Mouse (Mus musculus) cerebral cortex, adult 2 months (tissue): ENCODE data around the gene Map4k5.

Experiments
- WGBS: fragments of 180-500 bp; shearing (Covaris S2); methylation state at CpG from one replicate; pipeline ENCODE4 v1.1.7; 2018; 5-methylcytosine and 5-hydroxymethylcytosine counted together

Gene Map4k5

DNA sequence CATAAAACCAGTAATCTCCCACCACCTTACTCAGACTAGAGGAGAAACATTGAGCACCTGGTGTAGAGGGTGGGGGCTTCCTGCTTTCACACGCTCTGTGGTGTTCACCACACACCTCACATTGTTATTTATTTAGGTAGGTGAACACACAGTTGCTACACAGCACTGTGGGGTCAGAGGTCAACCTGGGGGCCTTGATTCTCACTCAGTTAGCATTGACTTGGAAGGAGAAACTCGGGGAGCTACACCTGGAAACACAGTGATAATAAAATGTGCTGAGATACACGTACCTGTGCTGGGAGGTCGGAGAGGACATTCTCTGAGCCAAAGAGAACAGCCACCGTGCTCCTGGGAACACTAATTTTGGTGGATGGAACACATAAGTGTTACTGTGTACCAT is 104.6 kb downstream of the Map4k5 start:
- 92% methylated on average over 5 of the region's 5 CpGs for WGBS

DNA sequence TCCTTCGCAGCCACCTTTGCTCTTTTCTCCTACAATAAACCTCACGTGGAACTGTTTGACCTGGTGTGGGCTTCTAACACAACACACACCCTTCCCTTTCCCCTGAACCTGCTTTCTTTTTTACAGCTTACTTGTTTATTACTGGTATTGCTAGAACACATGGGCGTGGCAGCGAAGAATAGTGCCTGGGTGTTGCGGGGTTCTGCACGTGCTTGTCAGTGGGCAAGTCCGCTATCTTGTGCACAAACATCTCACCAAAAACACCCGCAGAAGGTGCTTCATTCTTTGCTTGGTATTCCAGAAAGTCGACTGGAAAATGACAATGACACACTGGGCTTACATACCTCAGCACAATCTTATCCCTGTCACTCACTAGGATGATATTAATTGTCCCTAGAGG is 107.5 kb downstream of the Map4k5 start:
- WGBS: 91% methylated on average over 9 of the region's 9 CpGs

DNA sequence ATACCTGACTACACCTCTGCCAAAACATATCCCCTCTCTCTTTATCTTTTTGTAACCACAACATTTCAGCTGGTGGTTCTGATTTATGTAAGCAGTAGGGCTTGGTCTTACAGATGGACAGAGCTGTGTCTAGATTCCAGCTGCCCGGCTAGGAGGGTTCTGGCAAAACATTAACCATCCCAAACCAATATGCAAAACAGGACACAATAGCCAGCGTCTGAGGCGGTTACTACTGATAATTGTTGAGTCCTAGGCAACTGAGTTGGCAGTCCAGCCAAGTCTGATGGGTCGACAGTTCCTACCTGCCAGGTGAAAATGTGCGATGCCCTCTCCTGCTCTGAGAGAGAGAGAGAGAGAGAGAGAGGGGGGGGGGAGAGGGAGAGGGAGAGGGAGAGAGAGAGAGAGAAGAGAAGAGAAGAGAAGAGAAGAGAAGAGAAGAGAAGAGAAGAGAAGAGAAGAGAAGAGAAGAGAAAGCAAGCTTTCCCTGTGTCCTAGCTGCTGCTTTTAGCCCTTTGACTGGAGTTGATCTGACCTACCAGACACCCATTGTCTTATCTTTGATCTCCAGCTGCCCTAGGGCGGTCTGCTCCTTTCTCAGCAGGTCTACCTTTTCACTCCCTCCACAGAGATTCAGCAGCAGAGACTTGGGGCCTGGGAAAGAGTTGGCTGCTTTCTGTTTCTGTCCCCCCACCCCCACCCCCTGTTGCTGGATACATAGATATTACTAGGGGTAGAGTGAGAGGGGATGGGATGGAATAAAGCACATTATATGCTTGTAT is 109.6 kb downstream of the Map4k5 start:
- WGBS: 88% methylated on average over 6 of the region's 6 CpGs

DNA sequence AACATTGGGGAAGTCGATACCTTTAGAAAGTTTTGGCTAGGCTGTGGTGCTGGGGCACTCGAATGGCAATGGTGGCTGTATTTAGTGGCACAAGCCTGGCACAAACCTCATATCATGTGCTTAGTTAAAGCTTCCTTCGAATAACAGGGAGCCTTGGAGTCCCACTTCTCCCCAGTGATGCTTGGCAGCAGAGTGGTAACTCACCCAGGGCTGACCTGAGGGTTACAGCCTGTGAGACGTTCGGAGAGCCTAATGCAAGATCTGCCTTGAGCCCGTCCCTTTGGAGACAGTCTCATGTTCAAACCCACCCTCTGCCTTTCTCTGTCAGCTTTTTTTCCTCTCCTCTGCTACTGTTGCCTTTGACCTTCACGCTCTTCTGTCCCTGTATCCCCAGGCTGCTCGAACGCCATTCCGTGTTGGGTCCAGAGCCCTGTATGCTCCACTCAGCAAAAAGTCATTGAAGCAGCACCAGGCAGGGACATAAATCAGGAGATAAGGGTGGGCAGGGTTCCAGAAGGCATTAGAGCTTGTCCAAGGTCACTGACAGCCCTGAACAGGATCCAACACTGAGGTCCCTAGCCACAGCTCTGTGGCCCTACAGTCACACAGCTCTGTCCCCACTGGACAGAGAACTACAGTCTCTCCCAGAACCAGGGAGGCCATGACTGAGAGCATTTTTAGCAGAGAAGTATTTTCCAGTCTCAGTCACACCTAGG is 110.9 kb downstream of the Map4k5 start:
- WGBS: 88% methylated on average over 10 of the region's 10 CpGs

DNA sequence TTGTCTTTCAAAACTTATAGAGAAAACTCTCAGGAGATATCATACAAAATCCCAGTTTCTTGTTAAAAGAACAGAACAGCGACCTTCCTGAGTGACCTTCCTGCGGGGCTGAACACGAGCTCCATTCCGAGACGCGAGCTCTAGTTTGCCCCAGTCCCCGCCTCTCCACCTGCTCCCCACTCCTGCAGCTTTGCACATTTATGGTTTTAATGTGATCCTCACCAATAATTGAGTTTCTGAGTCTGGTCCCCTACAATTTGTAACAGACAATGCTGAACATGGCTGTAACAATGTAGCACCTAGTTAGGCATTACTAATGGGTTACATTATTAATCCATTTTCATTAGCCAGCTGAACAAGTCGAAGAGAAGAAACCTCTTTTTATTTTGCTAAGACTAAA is 111.5 kb downstream of the Map4k5 start:
- 93% methylated on average over 8 of the region's 8 CpGs for WGBS

DNA sequence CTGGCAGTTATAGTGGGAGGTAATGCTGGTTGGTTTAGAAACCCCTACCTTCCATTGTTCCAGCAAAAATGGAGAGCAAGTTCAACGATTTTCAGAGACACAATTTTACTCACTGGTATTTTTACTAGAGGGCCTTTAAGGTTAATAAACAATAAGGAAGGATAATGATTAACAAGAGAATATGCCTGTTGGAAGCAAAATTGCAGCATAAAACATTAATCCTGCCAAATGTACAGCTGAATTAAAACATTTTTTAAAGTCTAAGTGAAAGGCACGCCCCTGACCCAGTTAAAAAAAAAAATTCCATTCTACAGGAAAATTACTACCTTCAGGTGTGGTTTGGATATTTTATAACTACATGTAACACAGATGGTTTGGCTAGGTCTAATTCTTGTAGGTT is 115.0 kb downstream of the Map4k5 start:
- WGBS: 80% methylated on average over 2 of the region's 2 CpGs

DNA sequence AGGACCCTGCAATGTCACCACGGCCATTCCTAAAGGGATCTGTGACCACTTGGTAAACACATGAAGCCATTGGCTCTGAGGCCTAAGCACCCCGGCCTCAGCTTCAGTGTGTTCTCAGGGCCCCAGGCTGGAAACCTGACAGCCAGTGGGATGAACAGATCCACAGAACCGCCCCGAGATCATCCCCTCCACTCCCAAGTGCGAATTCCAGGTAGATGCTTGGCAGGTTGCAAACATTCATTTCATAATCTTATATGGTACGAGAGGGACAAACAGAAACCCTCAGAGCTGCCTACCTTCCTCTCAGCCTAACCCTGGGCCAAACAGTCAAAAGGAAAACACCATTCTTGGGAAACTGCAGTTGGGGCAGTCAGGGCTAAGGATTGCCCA is 115.7 kb downstream of the Map4k5 start:
- WGBS: 95% methylated on average over 6 of the region's 6 CpGs

DNA sequence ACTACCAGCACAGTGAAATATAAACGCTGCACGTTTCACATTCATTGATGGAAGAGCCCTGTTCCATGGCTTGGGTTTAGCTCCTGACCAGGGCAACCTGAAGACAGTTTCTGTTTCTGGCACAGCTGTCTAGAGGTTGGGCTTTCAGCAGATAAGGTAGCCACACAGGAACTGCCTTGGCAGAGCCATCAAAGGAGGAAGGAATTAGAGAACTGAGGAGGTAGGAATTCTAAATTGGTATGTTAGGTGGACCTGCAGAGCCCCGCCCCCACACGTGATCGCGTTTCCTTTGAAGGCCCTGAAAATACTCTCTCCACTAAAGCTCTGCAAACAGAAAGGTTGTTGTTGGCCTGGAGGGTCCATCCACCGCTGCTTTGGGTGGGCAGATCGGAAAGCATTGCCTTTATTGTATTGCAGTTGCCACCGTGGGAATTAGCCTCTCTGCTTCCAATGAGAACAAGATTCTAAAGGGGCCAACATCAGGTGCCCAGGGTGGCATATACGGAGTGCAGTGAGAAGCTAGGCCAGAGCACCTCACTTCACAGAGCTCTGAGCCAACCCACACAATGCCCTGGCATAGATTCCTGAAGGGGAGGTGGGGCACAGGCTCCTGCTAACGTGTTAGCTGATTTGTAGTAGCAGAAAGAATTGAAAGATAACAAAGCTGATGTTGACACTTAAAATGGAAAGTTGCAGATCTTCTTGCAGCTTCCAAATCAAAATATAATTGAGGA is 116.2 kb downstream of the Map4k5 start:
- WGBS: 61% methylated on average over 11 of the region's 11 CpGs

DNA sequence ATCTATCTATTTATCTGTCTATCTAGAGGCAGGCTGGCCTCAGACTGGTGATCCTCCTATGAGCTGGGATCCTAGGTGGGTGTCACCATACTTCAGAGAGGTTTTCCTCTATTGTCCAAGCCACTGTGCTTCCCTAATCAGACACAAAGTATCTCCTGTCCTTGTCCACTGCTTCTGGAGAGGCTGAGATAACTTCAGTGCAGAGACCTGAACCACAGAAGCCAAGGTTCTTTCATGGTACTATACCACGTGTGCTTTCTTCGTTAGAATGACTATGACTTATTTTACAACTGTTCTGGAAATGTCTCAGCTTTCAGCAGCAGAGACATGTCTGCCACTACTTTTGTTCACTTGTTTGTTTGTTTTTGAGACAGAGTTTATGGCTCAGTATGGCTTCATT is 124.2 kb downstream of the Map4k5 start:
- WGBS: 77% methylated on average over 2 of the region's 2 CpGs

DNA sequence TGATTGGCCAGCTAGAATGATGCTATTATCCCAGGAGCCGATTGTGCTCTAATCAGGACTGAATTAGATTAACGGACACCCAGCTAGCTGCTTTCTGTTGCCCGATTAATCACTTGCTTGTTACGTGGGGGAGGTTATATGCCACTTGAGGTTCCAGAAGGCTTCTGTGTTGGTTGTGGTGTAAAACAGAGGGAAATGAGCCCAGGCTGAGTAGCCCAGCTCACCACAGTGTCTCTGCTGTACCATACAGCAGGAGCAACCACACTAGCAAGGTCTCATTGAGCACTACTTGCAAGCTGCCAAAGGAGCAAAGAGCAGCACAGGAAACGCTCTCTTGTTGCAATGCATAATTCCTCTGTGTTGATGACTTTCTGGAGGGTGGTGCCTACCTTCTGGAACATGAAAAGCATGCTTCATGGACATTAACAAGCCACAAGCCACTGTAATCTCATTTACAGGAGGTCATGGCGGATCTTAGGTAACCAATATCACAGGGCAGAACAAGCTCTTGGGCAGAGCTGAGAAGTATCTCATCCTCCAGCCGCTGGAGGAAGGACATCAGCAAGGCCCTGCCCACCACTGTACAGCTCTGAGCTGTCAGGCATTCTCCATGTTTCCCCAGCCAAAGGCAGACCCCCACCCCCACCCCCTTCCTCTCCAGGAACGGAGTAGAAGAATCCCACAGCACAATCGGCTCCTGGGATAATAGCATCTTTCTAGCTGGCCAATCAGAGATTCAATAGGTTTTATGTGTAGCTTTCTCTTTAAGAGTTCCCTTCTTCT is 125.3 kb downstream of the Map4k5 start:
- WGBS: 66% methylated on average over 9 of the region's 9 CpGs

DNA sequence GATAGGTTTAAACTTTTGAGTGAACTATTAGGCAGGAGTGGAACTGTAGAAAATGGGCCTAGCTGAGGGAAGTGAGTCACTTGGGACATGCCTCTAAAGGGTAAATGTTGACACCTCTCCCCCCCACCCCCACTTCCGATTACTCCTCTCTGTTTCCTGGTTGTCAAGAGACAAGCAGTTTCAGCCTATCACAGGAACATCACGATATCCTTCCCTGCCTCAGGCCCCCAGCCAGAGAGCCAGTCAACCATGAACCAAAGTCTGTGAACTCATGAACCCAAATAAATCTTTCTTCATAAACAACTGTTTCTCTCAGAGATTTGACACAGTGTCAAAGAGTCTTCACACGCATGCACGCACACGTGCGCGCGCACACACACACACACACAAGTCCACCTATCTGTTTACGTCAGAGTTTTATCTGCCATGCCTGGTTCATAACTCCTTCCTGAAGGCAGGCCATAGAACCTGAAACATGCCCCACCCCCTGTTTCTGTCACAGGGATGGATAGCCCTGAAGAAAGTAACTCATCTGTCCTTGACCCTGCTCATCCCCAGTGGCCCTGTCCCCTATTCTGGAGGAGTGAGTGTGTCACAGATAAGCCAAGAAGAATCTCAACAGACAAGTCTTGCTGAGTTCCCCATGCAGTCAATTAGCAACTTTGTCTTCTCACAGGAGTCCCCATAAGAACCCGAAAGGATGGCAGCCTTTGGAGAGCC is 126.7 kb downstream of the Map4k5 start:
- 92% methylated on average over 10 of the region's 10 CpGs for WGBS

DNA sequence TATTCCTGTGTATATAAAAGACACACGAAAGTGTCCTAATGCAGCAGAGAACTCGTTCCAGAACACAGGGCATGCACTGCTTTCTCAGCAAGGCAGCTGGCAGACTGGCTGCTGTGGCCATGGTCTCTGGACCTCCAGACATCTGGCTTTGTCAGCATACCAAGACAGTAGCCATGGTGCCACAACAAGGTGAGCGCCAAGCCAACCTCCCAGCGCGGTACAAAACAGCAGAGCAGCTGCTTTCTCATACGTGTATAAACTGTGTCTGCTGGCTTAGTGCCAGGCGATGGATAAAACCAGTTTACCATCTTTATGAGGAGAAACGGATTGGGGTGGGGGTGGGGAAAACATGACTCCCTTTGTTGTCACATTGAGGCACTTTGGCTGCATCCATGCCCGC is 127.5 kb downstream of the Map4k5 start:
- WGBS: 74% methylated on average over 9 of the region's 9 CpGs

DNA sequence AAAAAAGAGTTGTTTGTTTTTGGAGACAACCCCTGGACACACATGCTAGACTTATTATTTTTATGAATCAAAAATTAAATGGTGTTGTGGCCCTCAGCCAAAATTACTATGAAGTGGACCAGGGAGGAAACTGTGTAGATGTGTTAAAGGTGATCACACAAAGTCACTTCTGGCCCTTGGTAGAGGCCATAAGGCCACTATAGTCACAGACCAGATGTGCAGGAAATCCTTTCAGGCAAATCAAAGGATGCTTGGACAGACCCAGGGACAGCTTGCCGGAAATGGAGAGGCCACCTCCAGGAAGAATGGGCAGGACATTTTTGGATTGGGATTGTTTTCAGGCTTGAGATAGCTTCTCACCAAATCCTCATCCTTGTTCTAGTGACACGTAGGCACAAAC is 131.4 kb downstream of the Map4k5 start:
- whole genome bisulfite sequencing: 67% methylated on average over 2 of the region's 2 CpGs

DNA sequence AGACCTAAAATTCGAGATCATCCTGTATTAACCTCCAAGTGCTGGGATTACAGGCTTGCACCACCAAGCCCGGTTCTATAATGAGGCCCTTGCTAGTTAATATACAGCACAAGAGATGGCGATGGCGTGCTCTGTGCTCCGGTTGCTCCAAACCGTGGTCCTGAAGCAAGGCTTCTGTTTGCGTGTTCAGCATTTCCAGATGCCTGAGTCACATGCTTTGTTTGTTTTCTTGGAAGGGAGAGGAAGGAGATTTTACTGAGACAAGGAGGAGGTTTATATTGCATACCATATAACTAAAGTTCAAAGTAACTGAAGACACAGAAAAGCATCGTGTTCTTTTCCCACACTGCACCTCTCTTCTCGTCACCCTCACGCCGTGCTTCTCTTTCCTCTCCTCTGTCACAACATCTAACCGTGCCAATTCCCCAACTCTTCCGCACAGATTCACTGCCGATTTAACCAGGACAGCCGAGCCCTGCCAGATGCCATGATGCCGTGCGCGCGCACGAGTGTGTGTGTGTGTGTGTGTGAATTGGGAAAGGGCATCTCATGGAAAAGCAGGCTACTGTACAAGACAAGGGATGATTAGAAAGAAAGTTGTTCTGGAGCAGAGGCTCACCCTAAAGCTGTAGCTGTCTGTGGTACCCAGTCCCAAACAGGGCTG is 132.1 kb downstream of the Map4k5 start:
- 42% methylated on average over 20 of the region's 20 CpGs for WGBS

DNA sequence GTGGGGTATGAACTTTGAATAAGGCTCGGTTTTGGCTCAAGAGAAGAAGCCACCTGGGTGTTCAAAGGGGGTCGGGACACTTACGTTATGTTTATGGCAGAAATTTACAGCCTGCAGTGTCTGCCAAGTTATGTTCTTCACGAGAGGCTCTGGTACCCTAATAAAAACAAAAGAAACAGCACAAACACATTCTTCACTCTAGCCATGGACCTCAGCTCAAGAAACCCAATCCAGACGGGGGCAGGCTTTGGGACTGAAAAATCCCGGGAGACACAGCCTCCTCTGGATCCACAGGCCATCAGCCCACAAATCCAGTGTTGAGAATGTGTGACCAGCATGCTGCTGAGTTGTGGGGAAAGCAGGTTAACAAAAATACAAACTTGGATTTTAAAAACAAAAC is 133.0 kb downstream of the Map4k5 start:
- 84% methylated on average over 6 of the region's 6 CpGs for WGBS

DNA sequence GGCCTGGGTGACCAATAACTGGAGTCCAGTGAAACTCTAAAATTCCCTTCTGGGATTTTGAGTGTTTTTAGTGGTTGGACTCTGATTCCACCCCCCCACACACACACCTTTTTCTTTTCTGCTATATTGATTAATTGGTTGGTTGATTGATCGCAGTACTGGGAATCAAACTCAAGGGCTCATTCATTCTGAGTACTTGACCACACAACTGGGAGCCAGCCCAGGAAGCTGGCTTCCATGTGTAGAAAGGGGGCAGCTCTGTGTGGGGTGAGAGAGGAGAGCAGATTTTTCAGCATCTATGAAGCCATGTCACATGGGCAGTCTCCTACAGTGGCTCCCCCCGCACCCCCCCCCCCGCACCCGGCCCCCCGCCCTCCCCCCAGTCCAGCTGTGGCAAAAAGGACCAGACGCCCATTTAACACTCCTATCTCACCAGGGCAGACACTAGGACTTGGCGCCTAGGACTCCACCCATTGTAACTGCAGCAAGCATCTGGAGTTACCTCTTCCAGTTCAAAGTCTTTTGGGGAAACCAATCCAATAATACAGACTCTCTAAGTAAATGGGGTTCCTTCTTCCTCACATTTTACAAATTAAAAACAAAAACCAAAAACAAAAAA is 133.6 kb downstream of the Map4k5 start:
- 70% methylated on average over 7 of the region's 7 CpGs for whole genome bisulfite sequencing

DNA sequence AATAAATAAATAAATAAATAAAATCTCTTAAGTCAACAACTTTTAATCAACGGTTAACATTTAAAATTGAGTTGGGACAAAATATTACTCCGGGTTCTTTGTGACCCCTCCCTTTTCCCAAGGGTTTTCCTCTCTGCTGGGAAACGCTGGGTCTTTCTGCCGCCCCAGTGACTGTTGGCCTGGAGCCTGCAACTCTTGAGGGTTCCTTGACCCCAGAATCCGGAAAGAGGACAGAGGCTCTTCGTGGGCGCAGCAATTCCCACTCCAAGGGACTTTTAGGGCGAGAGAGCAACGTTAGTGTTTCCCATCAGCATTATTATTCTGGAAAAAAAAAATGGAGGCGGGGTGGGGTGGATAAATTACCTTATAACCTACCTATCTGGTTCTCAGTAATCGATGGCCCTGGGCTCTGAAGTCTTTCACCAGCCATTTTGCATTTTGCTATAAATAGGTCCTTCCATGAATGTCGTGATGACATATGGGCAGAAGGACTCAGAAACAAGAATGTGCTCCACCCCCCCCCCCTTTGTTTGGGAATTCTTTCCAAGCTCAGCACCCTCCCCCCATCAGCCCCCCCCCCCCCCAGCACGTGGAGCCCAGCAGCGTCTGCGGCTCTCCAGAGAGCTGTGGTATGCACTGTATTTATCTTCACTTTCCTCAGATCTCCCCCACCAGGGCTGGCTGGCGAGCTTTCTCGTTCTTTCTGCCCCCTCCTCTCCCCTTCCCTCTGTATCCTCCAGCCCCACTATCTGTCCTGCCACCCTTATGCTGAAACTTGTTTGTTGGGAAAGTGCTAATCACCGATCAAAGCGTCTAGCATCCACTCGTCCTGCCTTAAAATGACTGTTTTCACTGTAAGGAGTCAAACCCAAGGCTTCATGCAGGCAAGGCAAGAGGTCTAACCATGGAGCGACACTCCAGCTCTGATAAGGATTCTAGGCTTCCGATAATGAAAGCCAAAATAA is 134.5 kb downstream of the Map4k5 start:
- WGBS: 34% methylated on average over 22 of the region's 22 CpGs

DNA sequence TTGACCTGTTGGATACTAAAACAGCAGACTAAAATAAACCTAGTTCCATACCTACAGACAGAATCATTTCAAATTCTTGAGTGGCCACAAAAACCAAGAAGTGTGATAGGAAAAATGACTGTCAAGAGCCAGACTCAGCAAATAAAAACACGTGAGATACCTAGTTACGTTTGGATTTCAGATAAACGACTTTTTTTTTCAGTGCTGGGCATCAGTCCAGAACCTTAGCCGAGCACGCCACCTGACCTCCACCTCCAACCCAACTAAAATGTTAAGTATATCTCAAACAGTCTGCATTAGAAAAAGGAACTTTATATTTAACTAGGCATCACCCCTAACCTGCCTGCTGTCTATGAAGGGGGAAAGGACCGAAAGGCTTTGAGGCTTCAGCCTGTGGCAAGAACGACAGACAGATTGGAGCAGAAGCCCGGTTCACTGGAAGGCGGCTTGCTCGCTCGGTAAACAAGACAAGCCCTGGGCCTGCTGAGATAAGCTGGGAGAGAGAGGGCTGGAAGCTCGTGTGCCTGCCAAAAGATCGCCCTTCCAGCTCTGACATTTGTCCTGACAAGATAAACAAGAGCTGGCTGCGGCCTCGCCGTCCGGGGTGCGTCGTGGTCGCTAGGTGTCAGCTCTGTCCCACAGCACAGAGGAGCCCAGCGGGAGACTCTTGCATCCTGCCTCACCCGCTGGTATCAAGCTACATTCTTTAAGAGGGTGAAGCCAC is 135.4 kb downstream of the Map4k5 start:
- 39% methylated on average over 22 of the region's 22 CpGs for WGBS
